Mouse (Mus musculus) skeletal muscle tissue, adult 2 months (tissue): ENCODE measurements around the gene Fbxw21.

ENCODE experiments used
- DNase-seq: peaks from one replicate; pipeline ENCODE4 v3.0.0-alpha.2; 2012; ENCODE audit warnings: low read depth, low spot score

Fbxw21 gene

DNA sequence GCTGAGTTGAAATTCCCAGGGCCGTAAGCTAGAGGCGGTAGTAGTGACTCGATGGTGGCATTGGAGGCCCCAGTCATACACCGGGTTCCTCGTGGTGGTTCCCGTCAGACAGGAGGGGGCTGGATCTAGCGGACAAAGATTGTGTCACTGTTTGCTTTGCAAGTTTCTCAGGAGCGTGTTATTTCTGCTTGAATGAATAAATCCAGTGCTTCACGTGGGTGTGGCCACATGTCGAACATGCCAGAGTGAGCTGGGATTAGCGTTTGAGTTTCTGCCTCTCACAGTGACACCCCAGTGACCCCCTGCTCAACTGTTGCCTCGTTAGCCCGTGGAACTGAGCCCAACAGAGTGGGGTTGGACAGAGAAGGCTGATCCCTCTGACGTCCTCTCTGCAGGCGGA is 71.4 kb downstream of the Fbxw21 start:
- DNase-seq = no peak
